Mouse (Mus musculus) ES-Bruce4 (cell line): Measurements from ENCODE around the gene Mrps5.

Experiments used
- CTCF ChIP-seq: IDR thresholded peaks from one replicate; pipeline ENCODE4 v1.8.1; 2011; ENCODE audit warnings: low read depth, low read length
- EP300 ChIP-seq: IDR thresholded peaks from 2 replicates; pipeline ENCODE4 v1.6.1; 2011; ENCODE audit warnings: low read depth, low read length; ENCODE audit not compliant: insufficient read depth
- POLR2A ChIP-seq: IDR thresholded peaks from one replicate; pipeline ENCODE4 v1.8.1; 2011; ENCODE audit warnings: low read length; ENCODE audit not compliant: insufficient read depth

GRCm38 (mm10) chr2:127541185-127541584 is 45.8 kb upstream of the Mrps5 start, which contains the start of gene Prom2:
- TF ChIP-seq POLR2A (no peak), CTCF (no peak), EP300 (no peak)
